Mouse (Mus musculus): ENCODE measurements at regions not wholly inside any gene's neighbourhood (a gene's known extent, or its start where the extent isn't known, plus 50 kb on each side); places are given as distances from the start of the nearest gene placed in this dataset.

- DNase-seq = peak in 1 of 2 experiments; percentile 3
These were observed 106.2 kb upstream of the Efcab1 start for GRCm38 (mm10) chr16:14800209-14800608.

GRCm38 (mm10) chr16:14827008-14827407, 79.4 kb upstream of the Efcab1 start:
- DNase-seq = no peak

GRCm38 (mm10) chr16:14840786-14841185, 65.6 kb upstream of the Efcab1 start:
- DNase-seq = no peak
